Mouse (Mus musculus): ENCODE results near the gene Oprl1. TPM values are rescaled to one million over a fixed set of nuclear protein-coding genes. Genes with fewer than 3 reads are reported as not detected.

Gene Oprl1
- polyA plus RNA-seq, 1 experiment from 2014 or later, result 3.0 TPM

GRCm38 (mm10) chr2:181684713-181685112 is 30.1 kb upstream of the Oprl1 start:
- H3K27ac ChIP-seq (ENCODE audit: low read length), result no peak overlapping the region
- 76% methylated on average over 1 of the region's 1 CpGs for WGBS
- H3K9me3 ChIP-seq (ENCODE audit: control insufficient read depth, low read depth, low read length), result no peaks in the 10 kb centered on the region
- no peak overlapping the region for H3K9ac ChIP-seq (replicated peaks; ENCODE audit: low read depth, low read length)
- no peak overlapping the region for H3K4me3 ChIP-seq (ENCODE audit: low read depth, low read length)
- ATAC-seq (ENCODE audit: insufficient number of reproducible peaks, insufficient read depth, low FRiP score, low read depth), result no peak
- 0 out of 2 replicates have a peak, but pooled peaks cover 8% of the 10 kb centered on the region for H3K4me1 ChIP-seq (ENCODE audit: control insufficient read depth, insufficient read depth, low read length)
- no peaks in the 10 kb centered on the region for H3K27me3 ChIP-seq (ENCODE audit: control insufficient read depth, insufficient read depth, low read length)
- no peak overlapping the region for H3K4me2 ChIP-seq (replicated peaks; ENCODE audit: low read depth, low read length)
- peaks cover 26% of the 10 kb centered on the region for H3K36me3 ChIP-seq (ENCODE audit: control insufficient read depth, insufficient read depth, low read length)

- 92% methylated on average over 4 of the region's 4 CpGs for WGBS
- H3K27ac ChIP-seq (ENCODE audit: low read length), result no peak overlapping the region
- ATAC-seq (ENCODE audit: insufficient number of reproducible peaks, insufficient read depth, low FRiP score, low read depth), result no peak
- H3K27me3 ChIP-seq (ENCODE audit: control insufficient read depth, insufficient read depth, low read length), result no peaks in the 10 kb centered on the region
- no peak overlapping the region for H3K9ac ChIP-seq (replicated peaks; ENCODE audit: low read depth, low read length)
- H3K4me3 ChIP-seq (ENCODE audit: low read depth, low read length), result no peak overlapping the region
- no peaks in the 10 kb centered on the region for H3K9me3 ChIP-seq (ENCODE audit: control insufficient read depth, low read depth, low read length)
- H3K4me1 ChIP-seq (ENCODE audit: control insufficient read depth, insufficient read depth, low read length), result 0 out of 2 replicates have a peak, but pooled peaks cover 6% of the 10 kb centered on the region
- H3K36me3 ChIP-seq (ENCODE audit: control insufficient read depth, insufficient read depth, low read length), result peaks cover 26% of the 10 kb centered on the region
- H3K4me2 ChIP-seq (replicated peaks; ENCODE audit: low read depth, low read length), result no peak overlapping the region
Observed at GRCm38 (mm10) chr2:181685686-181686085, 29.1 kb upstream of the Oprl1 start.

- Histone ChIP-seq H3K27me3 (ENCODE audit: control insufficient read depth, insufficient read depth, low read length) (no peaks in the 10 kb centered on the region), H3K27ac (ENCODE audit: low read length) (no peak overlapping the region), H3K36me3 (ENCODE audit: control insufficient read depth, insufficient read depth, low read length) (peaks cover 26% of the 10 kb centered on the region), H3K4me3 (ENCODE audit: low read depth, low read length) (no peak overlapping the region), H3K4me1 (ENCODE audit: control insufficient read depth, insufficient read depth, low read length) (peaks cover 2% of the 10 kb centered on the region; the same call in 1 of the 2 replicates), H3K4me2 (replicated peaks; ENCODE audit: low read depth, low read length) (no peak overlapping the region), H3K9me3 (ENCODE audit: control insufficient read depth, low read depth, low read length) (no peaks in the 10 kb centered on the region), H3K9ac (replicated peaks; ENCODE audit: low read depth, low read length) (no peak overlapping the region)
- no peak for ATAC-seq (ENCODE audit: insufficient number of reproducible peaks, insufficient read depth, low FRiP score, low read depth)
- 93% methylated on average over 8 of the region's 8 CpGs for WGBS
Observed at GRCm38 (mm10) chr2:181687586-181687985, 27.2 kb upstream of the Oprl1 start.

GRCm38 (mm10) chr2:181689466-181690160 is 25.2 kb upstream of the Oprl1 start:
- no peak overlapping the region for H3K9ac ChIP-seq (replicated peaks; ENCODE audit: low read depth, low read length)
- no peaks in the 10 kb centered on the region for H3K9me3 ChIP-seq (ENCODE audit: control insufficient read depth, low read depth, low read length)
- no peak for ATAC-seq (ENCODE audit: insufficient number of reproducible peaks, insufficient read depth, low FRiP score, low read depth)
- peaks cover 10% of the 10 kb centered on the region; the same call in 1 of the 2 replicates for H3K4me1 ChIP-seq (ENCODE audit: control insufficient read depth, insufficient read depth, low read length)
- H3K4me3 ChIP-seq (ENCODE audit: low read depth, low read length), result no peak overlapping the region
- H3K27me3 ChIP-seq (ENCODE audit: control insufficient read depth, insufficient read depth, low read length), result no peaks in the 10 kb centered on the region
- peaks cover 26% of the 10 kb centered on the region for H3K36me3 ChIP-seq (ENCODE audit: control insufficient read depth, insufficient read depth, low read length)
- H3K4me2 ChIP-seq (replicated peaks; ENCODE audit: low read depth, low read length), result no peak overlapping the region
- WGBS, result 88% methylated on average over 10 of the region's 10 CpGs
- no peak overlapping the region for H3K27ac ChIP-seq (ENCODE audit: low read length)

- Histone ChIP-seq H3K4me2 (replicated peaks; ENCODE audit: low read depth, low read length) (no peak overlapping the region), H3K27me3 (ENCODE audit: control insufficient read depth, insufficient read depth, low read length) (0 out of 2 replicates have a peak, but pooled peaks cover 2% of the 10 kb centered on the region), H3K36me3 (ENCODE audit: control insufficient read depth, insufficient read depth, low read length) (peaks cover 26% of the 10 kb centered on the region), H3K9me3 (ENCODE audit: control insufficient read depth, low read depth, low read length) (no peaks in the 10 kb centered on the region), H3K4me3 (ENCODE audit: low read depth, low read length) (no peak overlapping the region), H3K4me1 (ENCODE audit: control insufficient read depth, insufficient read depth, low read length) (peaks cover 11% of the 10 kb centered on the region; the same call in 1 of the 2 replicates), H3K27ac (ENCODE audit: low read length) (no peak overlapping the region), H3K9ac (replicated peaks; ENCODE audit: low read depth, low read length) (no peak overlapping the region)
- 88% methylated on average over 6 of the region's 6 CpGs for whole genome bisulfite sequencing
- no peak for ATAC-seq (ENCODE audit: insufficient number of reproducible peaks, insufficient read depth, low FRiP score, low read depth)
Observed at GRCm38 (mm10) chr2:181691083-181691482, 23.7 kb upstream of the Oprl1 start.

GRCm38 (mm10) chr2:181691571-181691970 is 23.2 kb upstream of the Oprl1 start:
- WGBS, result 85% methylated on average over 4 of the region's 4 CpGs
- Histone ChIP-seq H3K4me1 (ENCODE audit: control insufficient read depth, insufficient read depth, low read length) (peaks cover 11% of the 10 kb centered on the region; the same call in 1 of the 2 replicates), H3K27me3 (ENCODE audit: control insufficient read depth, insufficient read depth, low read length) (0 out of 2 replicates have a peak, but pooled peaks cover 2% of the 10 kb centered on the region), H3K36me3 (ENCODE audit: control insufficient read depth, insufficient read depth, low read length) (peaks cover 21% of the 10 kb centered on the region), H3K4me2 (replicated peaks; ENCODE audit: low read depth, low read length) (no peak overlapping the region), H3K9me3 (ENCODE audit: control insufficient read depth, low read depth, low read length) (no peaks in the 10 kb centered on the region), H3K27ac (ENCODE audit: low read length) (no peak overlapping the region), H3K4me3 (ENCODE audit: low read depth, low read length) (no peak overlapping the region), H3K9ac (replicated peaks; ENCODE audit: low read depth, low read length) (no peak overlapping the region)
- ATAC-seq (ENCODE audit: insufficient number of reproducible peaks, insufficient read depth, low FRiP score, low read depth), result no peak

GRCm38 (mm10) chr2:181692304-181692703 is 22.5 kb upstream of the Oprl1 start:
- H3K27ac ChIP-seq (ENCODE audit: low read length), result no peak overlapping the region
- ATAC-seq (ENCODE audit: insufficient number of reproducible peaks, insufficient read depth, low FRiP score, low read depth), result no peak
- WGBS, result 80% methylated on average over 3 of the region's 3 CpGs
- H3K36me3 ChIP-seq (ENCODE audit: control insufficient read depth, insufficient read depth, low read length), result peaks cover 20% of the 10 kb centered on the region
- no peak overlapping the region for H3K9ac ChIP-seq (replicated peaks; ENCODE audit: low read depth, low read length)
- H3K4me3 ChIP-seq (ENCODE audit: low read depth, low read length), result peak overlapping the region; percentile 59; the same call in 1 of the 2 replicates
- peak overlapping the region; percentile 88 for H3K4me2 ChIP-seq (replicated peaks; ENCODE audit: low read depth, low read length)
- no peaks in the 10 kb centered on the region for H3K9me3 ChIP-seq (ENCODE audit: control insufficient read depth, low read depth, low read length)
- H3K27me3 ChIP-seq (ENCODE audit: control insufficient read depth, insufficient read depth, low read length), result 0 out of 2 replicates have a peak, but pooled peaks cover 2% of the 10 kb centered on the region
- H3K4me1 ChIP-seq (ENCODE audit: control insufficient read depth, insufficient read depth, low read length), result peaks cover 11% of the 10 kb centered on the region; the same call in 1 of the 2 replicates

GRCm38 (mm10) chr2:181693339-181694280 is 21.2 kb upstream of the Oprl1 start, which contains the start of gene Rgs19:
TSS of gene Rgs19 (minus strand) at chr2:181693977.
- H3K27me3 ChIP-seq (ENCODE audit: control insufficient read depth, insufficient read depth, low read length), result 0 out of 2 replicates have a peak, but pooled peaks cover 2% of the 10 kb centered on the region

More at GRCm38 (mm10) chr2:181693339-181694280, 21.2 kb upstream of the Oprl1 start, which contains the start of gene Rgs19:
- H3K4me2 ChIP-seq (replicated peaks; ENCODE audit: low read depth, low read length), result peak within 1 kb of the TSS; percentile 88
- WGBS, result under 1% methylated on average over 74 of the region's 75 CpGs
- H3K9ac ChIP-seq (replicated peaks; ENCODE audit: low read depth, low read length), result peak within 1 kb of the TSS; percentile 70
- H3K36me3 ChIP-seq (ENCODE audit: control insufficient read depth, insufficient read depth, low read length), result peaks cover 9% of the 10 kb centered on the region; the same call in 1 of the 2 replicates
- peak within 1 kb of the TSS; percentile 59 for H3K4me3 ChIP-seq (ENCODE audit: low read depth, low read length)
- no peaks in the 10 kb centered on the region for H3K9me3 ChIP-seq (ENCODE audit: control insufficient read depth, low read depth, low read length)
- ATAC-seq (ENCODE audit: insufficient number of reproducible peaks, insufficient read depth, low FRiP score, low read depth), result peak; percentile 84
- H3K4me1 ChIP-seq (ENCODE audit: control insufficient read depth, insufficient read depth, low read length), result peaks cover 11% of the 10 kb centered on the region; the same call in 1 of the 2 replicates
- H3K27ac ChIP-seq (ENCODE audit: low read length), result peak within 1 kb of the TSS; percentile 61; the same call in 1 of the 2 replicates

Measured in stomach, embryonic 14.5 days (tissue).